ENCODE assay signal across 46 mouse cellular contexts in genomic region chr11:103635481-103635880, GRCm38 (mm10). TPM values are rescaled to one million over a fixed set of nuclear protein-coding genes. Genes with fewer than 3 reads are reported as not detected.
"Had no signal": no experiment of that assay in that cellular context is flagged by ENCODE, and none has a peak within 500 bp of the region (broad histone marks: within the 10 kb centered on the region; RNA-seq: fewer than 3 reads in every experiment).

No protein-coding gene starts in this region.

- H3K4me1 ChIP-seq: limb, embryonic 12.5 days; limb, embryonic 13.5 days; limb, embryonic 15.5 days; liver, embryonic 12.5 days; liver, embryonic 13.5 days; liver, embryonic 15.5 days; lung, embryonic 15.5 days; midbrain, embryonic 10.5 days; midbrain, embryonic 12.5 days; neural tube, embryonic 12.5 days had no signal

- H3K36me3 ChIP-seq: limb, embryonic 10.5 days; limb, embryonic 12.5 days; limb, embryonic 13.5 days; limb, embryonic 15.5 days; liver, embryonic 12.5 days; liver, embryonic 13.5 days; liver, embryonic 15.5 days; lung, embryonic 15.5 days; midbrain, embryonic 10.5 days; midbrain, embryonic 12.5 days; midbrain, embryonic 13.5 days; neural tube, embryonic 12.5 days had no signal

- H3K9ac ChIP-seq: limb, embryonic 12.5 days; limb, embryonic 13.5 days; limb, embryonic 15.5 days; liver, embryonic 12.5 days; liver, embryonic 13.5 days; liver, embryonic 14.5 days; liver, embryonic 15.5 days; liver, postnatal 0 days; lung, embryonic 14.5 days; lung, embryonic 15.5 days; midbrain, embryonic 12.5 days; midbrain, embryonic 13.5 days; neural tube, embryonic 12.5 days had no signal

- H3K27ac ChIP-seq: left cerebral cortex, adult 2 months; limb, embryonic 10.5 days; limb, embryonic 12.5 days; limb, embryonic 13.5 days; limb, embryonic 15.5 days; liver, embryonic 12.5 days; liver, embryonic 13.5 days; liver, embryonic 14.5 days; liver, embryonic 15.5 days; lung, embryonic 15.5 days; macrophage; midbrain, embryonic 10.5 days; midbrain, embryonic 12.5 days; midbrain, embryonic 13.5 days; neural tube, embryonic 12.5 days had no signal

- DNase-seq: left cerebral cortex, postnatal 4 days; liver; liver, embryonic 13.5 days; liver, postnatal 0 days; lung, adult 18-20 months; lung, adult 2 months; lung, embryonic 14.5 days; lung, postnatal 10 days; lung, postnatal 14 days; lung, postnatal 36 days; lung, postnatal 4 days; midbrain, embryonic 14.5 days had no signal

- H3K4me2 ChIP-seq: limb, embryonic 12.5 days; limb, embryonic 13.5 days; limb, embryonic 15.5 days; liver, embryonic 11.5 days; liver, embryonic 12.5 days; liver, embryonic 13.5 days; liver, embryonic 15.5 days; lung, embryonic 14.5 days; lung, embryonic 15.5 days; midbrain, embryonic 12.5 days; midbrain, embryonic 13.5 days; neural tube, embryonic 12.5 days had no signal

- H3K9me3 ChIP-seq: limb, embryonic 10.5 days; limb, embryonic 12.5 days; limb, embryonic 13.5 days; limb, embryonic 15.5 days; liver, embryonic 12.5 days; liver, embryonic 13.5 days; liver, embryonic 15.5 days; lung, embryonic 15.5 days; midbrain, embryonic 10.5 days; midbrain, embryonic 12.5 days; midbrain, embryonic 13.5 days; neural tube, embryonic 12.5 days had no signal

- H3K4me3 ChIP-seq: left cerebral cortex, adult 2 months; limb, embryonic 10.5 days; limb, embryonic 12.5 days; limb, embryonic 13.5 days; limb, embryonic 15.5 days; liver, embryonic 12.5 days; liver, embryonic 13.5 days; liver, embryonic 15.5 days; lung, embryonic 15.5 days; megakaryocyte, embryonic 14.5 days; midbrain, embryonic 10.5 days; midbrain, embryonic 12.5 days; midbrain, embryonic 13.5 days; myocyte; neural tube, embryonic 12.5 days had no signal

- ATAC-seq: liver, embryonic 12.5 days; liver, postnatal 0 days; lung, postnatal 0 days; midbrain, embryonic 13.5 days; midbrain, embryonic 16.5 days had no signal

RNA-seq across cellular contexts. Expression of gene Lyzl6, which starts 3.2 kb away (rescaled TPM):
- total RNA-seq: left cerebral cortex, adult 2 months; left cerebral cortex, postnatal 10 days; left cerebral cortex, postnatal 14 days; left cerebral cortex, postnatal 25 days; left cerebral cortex, postnatal 36 days; left cerebral cortex, postnatal 4 days; liver, adult 2 months; megakaryocyte progenitor cell, adult 5-6 weeks; megakaryocyte, adult 5-6 weeks; megakaryocyte-erythroid progenitor cell, adult 5-6 weeks; midbrain, postnatal 0 days; monocyte, adult 5-6 weeks had no signal
- polyA plus RNA-seq: limb, embryonic 10.5 days; limb, embryonic 11.5 days; limb, embryonic 12.5 days; limb, embryonic 13.5 days; limb, embryonic 14.5 days; limb, embryonic 15.5 days; liver, adult 2 months; liver, embryonic 11.5 days; liver, embryonic 12.5 days; liver, embryonic 13.5 days; liver, embryonic 14.5 days; liver, embryonic 15.5 days; liver, embryonic 16.5 days; liver, postnatal 0 days; lung, adult 2 months; lung, embryonic 14.5 days; lung, embryonic 15.5 days; lung, embryonic 16.5 days; lung, postnatal 0 days; macrophage; midbrain, embryonic 10.5 days; midbrain, embryonic 12.5 days; midbrain, embryonic 13.5 days; midbrain, embryonic 14.5 days; midbrain, embryonic 16.5 days; midbrain, postnatal 0 days; myocyte; neural tube, embryonic 11.5 days; neural tube, embryonic 12.5 days had no signal

RNA-seq across cellular contexts. Expression of gene Rprml, which starts 13.9 kb away (rescaled TPM):
- total RNA-seq: liver, adult 2 months; megakaryocyte progenitor cell, adult 5-6 weeks; megakaryocyte, adult 5-6 weeks; megakaryocyte-erythroid progenitor cell, adult 5-6 weeks; monocyte, adult 5-6 weeks had no signal
- polyA plus RNA-seq: limb, embryonic 11.5 days; limb, embryonic 12.5 days; liver, adult 2 months; liver, embryonic 11.5 days; liver, embryonic 12.5 days; liver, embryonic 13.5 days; liver, embryonic 14.5 days; liver, embryonic 15.5 days; liver, embryonic 16.5 days; liver, postnatal 0 days; lung, embryonic 14.5 days; lung, embryonic 15.5 days; lung, embryonic 16.5 days; macrophage; midbrain, embryonic 10.5 days; midbrain, embryonic 12.5 days; neural tube, embryonic 12.5 days had no signal

RNA-seq across cellular contexts. Expression of gene Gm884, which starts 14.5 kb away (rescaled TPM):
- total RNA-seq: left cerebral cortex, postnatal 25 days; left cerebral cortex, postnatal 4 days; liver, adult 2 months; megakaryocyte progenitor cell, adult 5-6 weeks; megakaryocyte, adult 5-6 weeks; megakaryocyte-erythroid progenitor cell, adult 5-6 weeks had no signal
- polyA plus RNA-seq: limb, embryonic 10.5 days; limb, embryonic 11.5 days; limb, embryonic 12.5 days; limb, embryonic 13.5 days; limb, embryonic 14.5 days; limb, embryonic 15.5 days; liver, adult 2 months; liver, embryonic 11.5 days; liver, embryonic 12.5 days; liver, embryonic 13.5 days; liver, embryonic 14.5 days; liver, embryonic 15.5 days; liver, embryonic 16.5 days; liver, postnatal 0 days; lung, adult 2 months; lung, embryonic 14.5 days; lung, embryonic 15.5 days; lung, embryonic 16.5 days; lung, postnatal 0 days; macrophage; midbrain, embryonic 10.5 days; midbrain, embryonic 12.5 days; midbrain, embryonic 13.5 days; midbrain, embryonic 14.5 days; midbrain, embryonic 16.5 days; midbrain, postnatal 0 days; myocyte; neural tube, embryonic 11.5 days; neural tube, embryonic 12.5 days had no signal
